Mouse (Mus musculus): Measurements from ENCODE around the gene Fam219a. TPM values are rescaled to one million over a fixed set of nuclear protein-coding genes. Genes with fewer than 3 reads are reported as not detected.
A peak's percentile ranks its signal among the peaks of the same experiment; 100 is the strongest.

Fam219a gene
- polyA plus RNA-seq, 1 experiment from 2014 or later: 2.7 TPM

DNA sequence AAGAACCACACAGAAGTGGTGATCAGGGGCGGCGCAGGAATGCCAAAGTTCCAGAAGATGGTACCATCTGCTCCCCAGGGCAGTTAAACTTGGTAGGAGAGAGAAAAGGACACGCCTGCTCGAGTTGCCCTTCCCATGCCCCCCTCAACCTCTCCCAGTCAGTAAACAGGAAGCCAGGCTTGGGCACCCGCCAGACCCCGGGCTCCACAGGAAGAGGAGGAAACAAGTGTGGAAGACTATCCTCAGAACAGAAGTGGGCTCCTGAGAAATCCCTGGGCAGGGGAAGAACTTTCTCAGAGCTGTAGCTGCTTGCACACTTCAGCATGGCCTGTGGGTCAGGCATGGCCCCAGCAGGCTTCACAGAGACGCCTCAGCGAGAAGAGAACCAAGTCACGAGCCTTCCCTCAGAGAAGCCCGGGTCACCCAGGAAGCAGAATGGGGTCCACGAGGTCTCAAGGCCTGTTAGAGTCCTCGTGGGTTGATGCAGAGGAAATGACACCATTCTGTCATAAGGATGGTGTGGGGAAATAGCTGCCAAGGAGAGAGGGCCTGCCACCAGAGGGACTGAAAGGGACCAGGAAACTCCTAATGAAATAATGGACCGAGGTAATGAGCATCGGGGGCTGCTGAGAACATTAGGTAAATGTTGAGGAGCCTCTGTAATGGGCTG, 14.2 kb downstream of the Fam219a start:
- no peak for DNase-seq (ENCODE audit: low spot score)

DNA sequence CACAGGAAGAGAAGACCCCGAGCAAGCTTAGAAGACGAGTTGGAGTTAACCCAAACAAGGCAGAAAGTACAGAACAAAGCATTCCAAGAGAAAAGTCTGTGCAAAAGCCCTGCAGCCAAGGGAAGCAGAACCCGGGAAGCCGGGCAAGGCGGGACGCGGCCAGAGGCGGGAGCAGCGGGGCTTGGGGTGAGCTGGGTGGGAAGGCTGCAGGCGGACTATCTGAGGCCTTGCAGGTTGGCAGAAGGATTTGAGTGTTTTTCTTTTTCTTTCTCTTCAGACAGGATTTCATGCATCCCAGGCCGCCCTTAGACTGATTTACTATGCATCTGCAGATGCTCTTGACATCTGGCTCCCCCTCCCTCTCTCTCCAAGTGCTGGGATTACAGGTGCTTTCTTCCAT, 16.2 kb downstream of the Fam219a start:
- no peak for DNase-seq (ENCODE audit: low spot score)

DNA sequence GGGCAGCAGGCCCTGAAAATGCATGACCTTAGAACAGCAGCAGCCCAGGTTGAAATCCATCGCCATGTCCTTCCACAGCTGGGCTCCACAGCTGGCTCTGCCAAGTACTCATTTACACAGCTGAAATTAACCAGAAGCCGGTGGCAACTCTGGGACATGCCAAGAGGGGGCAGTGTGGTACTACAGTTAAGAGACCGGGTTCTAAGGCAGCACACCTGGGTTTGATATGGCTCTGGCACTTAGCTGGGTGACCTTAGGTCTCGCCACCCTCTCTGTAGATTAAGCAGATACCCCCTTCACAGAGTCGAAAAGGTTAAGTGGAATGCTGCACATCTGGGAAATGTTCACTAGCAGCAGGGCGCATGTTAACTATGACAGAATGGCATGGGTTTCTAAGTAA, 16.8 kb downstream of the Fam219a start:
- peak; percentile 67 for DNase-seq (ENCODE audit: low spot score)

DNA sequence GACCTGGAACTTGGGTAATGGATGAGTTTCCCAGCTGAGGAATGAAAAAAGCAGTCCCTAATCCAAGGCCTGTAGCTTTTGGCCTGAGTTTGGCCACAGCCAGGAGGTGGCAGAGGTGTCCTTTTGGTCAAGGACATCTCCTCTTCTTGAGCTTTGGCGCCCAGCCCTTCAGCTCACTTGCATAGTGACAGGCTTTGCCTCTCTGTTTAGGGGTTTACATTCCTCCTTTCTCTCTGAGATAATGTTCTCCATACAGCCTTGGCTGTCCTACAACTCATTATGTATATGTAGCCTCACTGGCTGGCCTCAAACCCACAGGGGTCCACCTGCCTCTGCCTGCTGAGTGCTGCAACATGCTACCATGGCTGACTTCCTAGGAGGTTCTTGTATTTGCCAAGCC, 22.3 kb downstream of the Fam219a start:
- no peak for DNase-seq (ENCODE audit: low spot score)

DNA sequence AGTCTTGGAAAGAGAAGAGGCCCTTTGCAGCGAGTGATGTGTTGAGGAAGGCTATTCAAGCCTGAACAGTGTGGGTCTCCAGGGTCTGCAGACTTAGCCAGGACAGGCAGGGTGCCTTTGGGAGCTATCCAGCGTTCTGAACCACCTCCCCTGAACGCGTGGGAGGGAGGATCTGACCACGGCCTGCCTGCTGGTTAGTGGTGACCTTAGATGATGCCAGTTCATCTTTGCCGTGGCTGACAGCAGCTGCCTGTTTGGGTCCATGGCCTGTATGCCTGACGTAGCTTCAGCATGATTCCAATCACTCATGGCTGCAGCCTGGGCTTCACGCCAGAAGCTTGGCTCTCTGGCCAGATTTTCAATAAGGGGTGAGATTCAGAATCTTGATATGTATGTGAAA, 23.4 kb downstream of the Fam219a start:
- no peak for DNase-seq (ENCODE audit: low spot score)

DNA sequence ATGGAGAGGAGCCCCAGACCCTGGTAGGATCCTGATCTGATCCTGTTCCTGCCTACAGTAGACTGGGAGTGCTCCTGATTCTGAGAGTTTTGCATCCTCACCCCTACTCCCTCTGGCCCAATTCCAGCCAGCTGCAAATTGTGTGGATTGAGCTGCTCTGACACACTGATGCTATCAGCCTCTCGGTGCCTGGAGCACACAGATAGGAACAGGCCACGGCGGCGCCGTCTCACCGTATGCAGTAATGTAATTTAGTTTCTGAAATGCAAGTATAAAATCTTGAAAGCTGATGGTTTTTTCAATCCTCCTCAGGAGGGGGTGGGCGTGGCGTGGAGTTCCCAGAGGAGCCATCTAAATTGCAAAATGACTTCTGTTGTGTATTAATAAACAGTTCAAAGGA, 27.2 kb downstream of the Fam219a start:
- no peak for DNase-seq (ENCODE audit: low spot score)

DNA sequence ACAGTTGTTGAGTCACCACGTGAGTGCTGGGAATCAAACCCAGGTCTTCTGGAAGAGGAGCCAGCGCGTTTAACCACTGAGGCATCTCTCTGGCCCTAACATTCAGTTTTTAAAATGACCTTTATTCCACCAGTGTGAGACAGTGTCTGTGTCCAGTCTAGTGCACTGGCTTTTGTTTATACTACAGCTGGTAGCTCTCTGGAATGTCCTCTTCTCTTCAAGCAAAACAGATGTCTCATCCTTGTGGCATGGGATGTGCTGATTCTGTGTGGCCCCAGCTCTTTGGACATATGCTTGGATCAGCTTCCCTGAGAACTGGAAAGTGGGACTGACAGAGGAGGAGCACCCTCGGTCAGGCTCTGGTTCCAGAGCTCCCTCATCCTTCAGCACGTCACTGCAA, 34.5 kb downstream of the Fam219a start:
- DNase-seq (ENCODE audit: low spot score): no peak

DNA sequence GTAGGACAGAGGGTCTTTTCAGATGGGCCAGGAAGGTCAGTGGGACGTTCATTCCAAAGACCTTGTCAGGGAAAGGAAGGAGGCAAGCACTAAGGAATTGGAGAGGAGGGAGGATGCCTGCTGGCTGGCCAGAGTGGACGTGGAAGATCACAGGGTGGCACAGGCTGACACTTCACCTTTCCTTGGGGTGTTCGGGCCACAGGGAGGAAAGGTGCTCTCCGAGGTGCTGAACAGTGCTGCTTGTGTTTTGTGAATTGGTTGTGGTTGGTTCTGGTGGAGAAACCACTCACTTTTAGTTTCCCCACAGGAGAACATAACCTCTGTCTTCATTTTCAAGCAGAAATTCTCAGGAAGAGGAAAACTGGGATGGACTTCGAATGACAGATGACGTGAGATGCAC, 36.9 kb downstream of the Fam219a start:
- DNase-seq (ENCODE audit: low spot score): peak; percentile 18

DNA sequence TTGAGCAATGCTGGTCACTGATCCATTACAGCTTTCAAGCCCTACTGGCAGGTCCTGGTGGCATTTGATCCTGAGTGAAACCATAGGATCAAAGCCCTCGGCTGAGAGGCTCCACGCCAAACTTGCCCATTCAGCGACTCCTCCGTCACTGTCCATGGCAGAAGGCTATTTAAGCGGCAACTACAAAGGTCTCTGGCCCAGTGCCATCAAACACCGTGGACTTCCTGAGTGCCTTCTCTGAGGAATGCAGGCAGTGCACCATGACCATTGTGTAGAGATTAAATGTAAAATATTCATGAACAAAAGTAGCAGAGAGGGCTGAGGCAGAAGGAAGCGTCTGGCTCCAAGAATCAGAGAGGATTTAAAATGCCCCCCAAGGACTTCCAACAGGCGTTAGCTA, 41.3 kb downstream of the Fam219a start:
- DNase-seq (ENCODE audit: low spot score): no peak

DNA sequence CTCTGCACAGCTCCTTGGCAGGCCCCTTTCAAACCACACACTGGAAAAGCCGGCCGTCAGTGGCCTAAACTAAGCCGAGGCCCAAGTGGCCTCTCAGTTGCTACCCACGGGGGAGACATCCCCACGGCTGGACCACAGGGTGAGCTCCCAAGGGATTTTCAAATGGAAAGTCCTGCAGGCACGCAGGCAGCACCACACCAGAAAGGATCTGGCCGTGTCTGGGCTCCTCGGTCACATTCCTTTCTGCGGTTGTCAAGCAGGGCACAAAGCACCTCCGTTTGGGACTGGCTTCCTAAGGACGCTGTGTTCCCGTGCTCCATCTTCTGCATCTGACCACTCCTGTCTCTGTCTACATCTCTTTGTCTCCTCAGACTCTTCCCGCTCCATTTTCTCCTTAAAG, 42.3 kb downstream of the Fam219a start:
- DNase-seq (ENCODE audit: low spot score): no peak

DNA sequence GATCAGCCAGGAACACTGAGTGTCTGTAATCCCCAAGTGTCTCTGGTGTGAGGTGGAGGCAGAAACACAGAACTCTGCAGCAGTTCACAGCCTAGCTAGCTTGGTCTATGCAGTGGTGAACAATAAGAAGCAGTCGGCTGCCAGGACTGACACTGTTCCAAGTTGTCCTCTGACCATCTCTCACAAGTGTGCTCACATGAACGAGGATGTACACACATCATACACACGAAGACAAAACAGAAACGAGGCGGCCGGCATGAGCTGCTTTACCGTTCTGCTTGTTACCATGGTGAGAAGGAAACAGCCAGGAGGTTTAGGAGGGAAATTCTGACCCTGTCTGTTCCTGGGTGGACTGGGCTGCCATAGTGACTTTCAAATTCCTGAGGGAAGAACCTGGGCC, 42.8 kb downstream of the Fam219a start:
- no peak for DNase-seq (ENCODE audit: low spot score)

DNA sequence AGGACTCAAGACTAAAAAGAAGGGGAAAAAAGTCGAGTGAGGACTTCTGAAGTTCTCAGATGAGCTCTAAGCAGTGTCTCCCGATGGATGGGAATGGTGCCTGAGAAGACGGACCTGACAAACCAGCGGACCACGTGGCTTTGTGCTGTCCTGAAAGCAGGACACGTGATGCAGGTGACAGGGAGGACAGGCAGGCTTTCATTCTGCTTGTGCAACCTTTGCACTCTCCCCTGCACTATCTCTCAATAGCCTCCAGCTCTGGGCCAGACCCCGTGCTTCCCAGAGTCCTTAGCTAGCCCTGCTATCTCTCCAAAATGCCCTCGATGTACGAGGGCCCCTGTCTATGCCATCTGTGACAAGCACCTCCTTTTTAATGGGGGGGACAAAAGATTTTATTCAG, 44.5 kb downstream of the Fam219a start:
- no peak for DNase-seq (ENCODE audit: low spot score)

DNA sequence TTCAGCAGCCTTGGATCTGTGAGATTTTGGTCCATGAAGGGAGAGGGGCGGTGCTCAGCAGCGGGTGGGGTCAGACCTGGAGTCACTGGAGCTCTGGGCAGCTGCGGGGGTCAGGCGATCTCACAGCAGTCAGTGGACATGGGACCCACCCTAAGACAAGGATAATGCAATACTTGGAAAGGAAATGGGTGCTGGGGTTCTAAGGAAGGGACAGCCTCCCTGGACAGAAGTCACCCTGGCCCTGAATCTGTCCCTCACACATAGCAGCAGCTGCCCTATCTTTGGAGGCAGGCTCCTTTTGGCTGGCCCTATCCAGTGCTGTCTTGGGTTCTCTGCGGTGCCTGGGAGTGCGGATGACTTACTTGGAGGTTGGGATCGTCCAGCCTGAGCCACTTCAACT, 45.5 kb downstream of the Fam219a start:
- DNase-seq (ENCODE audit: low spot score): no peak

DNA sequence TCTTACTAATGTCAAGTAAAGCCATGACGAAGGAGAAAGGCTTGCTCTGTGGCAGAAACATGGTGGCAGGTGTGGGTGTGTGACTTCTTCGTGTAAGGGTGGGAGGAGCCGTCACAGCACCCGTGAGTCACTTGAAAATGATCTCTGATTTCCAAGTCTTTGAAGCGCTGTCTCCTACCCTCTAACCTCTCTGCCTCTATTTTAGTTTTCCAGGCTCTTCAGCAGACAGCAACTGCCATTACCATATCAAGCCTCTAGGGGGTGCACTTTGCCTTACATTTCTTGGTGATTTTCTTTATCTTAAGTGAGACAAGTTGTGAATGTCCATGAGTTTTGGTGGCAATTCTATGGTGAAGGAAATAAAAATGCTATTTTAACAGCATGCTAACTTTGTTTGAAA, 46.5 kb downstream of the Fam219a start:
- peak; percentile 23 for DNase-seq (ENCODE audit: low spot score)

DNA sequence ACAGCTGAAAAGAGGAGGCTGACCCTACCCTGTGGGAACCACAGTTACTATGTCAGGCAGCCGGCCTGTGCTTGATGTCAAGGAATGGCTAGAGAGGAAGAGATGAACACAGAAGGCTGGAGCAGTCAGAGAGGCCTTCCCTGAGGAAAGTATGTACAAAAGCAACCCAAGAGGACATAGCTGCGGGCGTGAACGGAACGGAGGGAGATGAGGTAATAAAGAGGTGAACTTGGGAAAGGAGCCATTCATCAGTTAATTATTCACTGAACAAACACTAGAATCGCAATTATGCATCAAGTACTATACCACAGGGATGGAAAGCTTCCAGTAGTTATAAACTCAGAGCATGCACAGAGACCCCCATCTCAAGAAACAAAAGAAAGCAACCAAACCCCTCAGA, 47.2 kb downstream of the Fam219a start:
- no peak for DNase-seq (ENCODE audit: low spot score)

DNA sequence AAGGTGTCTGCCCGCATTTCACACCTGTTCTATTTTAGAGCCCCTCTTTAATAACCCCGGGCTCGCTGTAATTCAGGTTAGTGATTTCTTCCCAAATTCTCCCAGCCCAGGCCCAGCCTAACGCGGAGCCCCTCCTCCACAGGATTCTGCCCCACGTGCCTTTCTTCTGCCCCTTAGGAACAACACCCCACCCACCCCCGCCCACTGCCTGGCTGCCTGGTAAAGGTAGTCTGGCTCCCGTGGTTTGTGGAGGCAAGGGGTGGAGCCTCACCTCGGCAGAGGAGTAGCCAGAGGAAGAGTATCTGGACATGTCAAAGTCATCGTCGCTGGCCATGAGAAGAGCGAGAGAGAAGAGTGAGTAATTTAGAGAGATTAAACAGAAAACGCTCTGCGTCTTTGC, 48.7 kb downstream of the Fam219a start:
- DNase-seq (ENCODE audit: low spot score): no peak

DNA sequence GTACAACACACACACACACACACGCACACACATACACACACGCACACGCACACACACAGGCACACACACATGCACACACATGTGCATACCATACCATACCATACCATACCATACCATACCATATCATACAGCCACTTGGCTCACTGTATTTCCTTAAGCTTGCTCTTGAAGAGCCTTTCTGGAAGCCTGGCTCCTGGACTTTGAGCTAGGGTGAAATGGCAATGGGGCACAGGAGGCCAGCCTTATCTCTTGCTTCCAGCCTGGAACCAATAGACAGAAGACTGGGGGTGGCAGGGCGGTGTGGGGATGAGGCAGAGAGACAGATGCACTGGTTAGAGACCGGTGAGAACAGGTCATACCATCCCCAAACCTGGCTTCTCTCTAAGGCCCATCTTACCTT, 50.1 kb downstream of the Fam219a start:
- no peak for DNase-seq (ENCODE audit: low spot score)

DNA sequence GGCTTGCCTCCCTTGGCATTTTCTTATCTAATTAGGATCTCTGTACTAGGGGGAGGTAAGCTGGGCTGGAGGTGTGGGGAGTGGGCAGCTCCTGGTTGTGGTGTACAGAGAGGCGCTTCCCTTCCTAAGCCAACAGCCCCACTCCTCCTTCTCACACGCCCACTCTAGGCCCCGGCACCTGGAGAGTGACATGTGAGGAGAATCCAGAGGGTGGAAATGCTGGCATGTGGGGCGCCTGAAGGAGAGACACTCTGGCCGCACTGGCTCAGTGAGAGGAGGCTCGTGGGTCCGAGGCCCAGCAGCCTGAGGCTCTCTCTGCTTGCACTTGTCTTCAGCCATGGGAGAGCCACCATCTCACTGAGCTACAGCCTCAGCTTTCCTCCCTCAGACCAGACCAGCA, 51.0 kb downstream of the Fam219a start:
- no peak for DNase-seq (ENCODE audit: low spot score)

DNA sequence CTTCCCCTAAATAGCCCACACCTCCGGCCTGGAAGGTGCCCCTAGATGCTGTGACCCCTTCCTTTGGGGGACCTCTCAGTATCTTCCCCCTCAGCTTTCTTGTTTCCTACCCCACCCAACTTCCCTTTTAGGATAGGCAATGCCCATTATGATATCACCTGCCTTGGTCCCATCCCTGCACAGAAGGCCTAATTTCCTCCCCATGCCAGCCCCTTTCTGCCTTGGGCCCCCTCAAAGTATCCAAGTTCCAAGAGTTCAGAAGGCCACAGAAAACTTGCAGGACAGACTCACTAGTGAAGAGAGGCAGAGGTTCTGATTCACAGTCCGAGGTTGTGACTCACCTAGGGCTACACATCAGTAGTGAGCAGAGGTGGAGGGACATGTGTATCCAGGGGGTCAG, 52.1 kb downstream of the Fam219a start, which contains the start of gene 1110017D15Rik:
TSS of gene 1110017D15Rik (minus strand) at position 101 of the 400 bp plus-strand sequence.
- no peak for DNase-seq (ENCODE audit: low spot score)

DNA sequence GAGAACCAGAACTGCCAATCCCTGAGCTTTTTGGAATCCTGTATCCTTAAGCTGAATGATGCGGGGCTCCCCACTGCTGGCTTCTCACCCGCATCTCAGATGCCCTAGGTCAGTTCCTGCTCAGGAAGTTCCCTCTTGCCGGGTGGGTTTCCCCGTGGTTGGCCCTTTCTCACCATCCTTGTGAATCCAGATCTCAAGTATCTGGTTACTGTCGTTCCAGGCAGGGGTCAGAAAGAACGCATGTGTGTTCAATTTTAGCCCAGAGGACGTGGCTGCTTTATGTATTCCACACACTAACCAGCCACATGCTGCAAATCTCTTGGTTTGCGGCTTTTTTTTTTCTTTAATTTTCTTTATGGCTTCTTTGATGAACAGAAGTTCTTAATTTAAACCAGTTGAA, 55.6 kb downstream of the Fam219a start:
- DNase-seq (ENCODE audit: low spot score): no peak

DNA sequence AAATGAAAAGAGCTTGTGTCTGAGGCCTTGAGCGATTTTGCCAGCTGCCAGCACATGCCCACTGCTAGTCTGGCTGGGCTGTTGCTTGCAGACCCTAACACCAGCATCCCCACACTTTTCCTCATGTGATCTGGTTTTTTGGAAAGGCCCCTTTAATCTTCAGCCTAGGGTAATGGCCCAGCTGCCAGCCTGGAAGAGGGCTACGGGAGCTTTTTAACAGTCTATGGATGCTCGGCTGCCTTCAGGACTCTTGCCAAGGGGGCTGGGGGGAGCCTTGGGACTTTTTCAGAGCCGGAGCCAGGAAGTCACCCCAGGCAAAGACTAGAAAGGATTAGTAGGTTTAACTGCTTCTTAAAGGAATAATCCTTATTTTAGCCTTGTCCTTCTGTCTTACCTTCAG, 56.0 kb downstream of the Fam219a start:
- DNase-seq (ENCODE audit: low spot score): no peak

DNA sequence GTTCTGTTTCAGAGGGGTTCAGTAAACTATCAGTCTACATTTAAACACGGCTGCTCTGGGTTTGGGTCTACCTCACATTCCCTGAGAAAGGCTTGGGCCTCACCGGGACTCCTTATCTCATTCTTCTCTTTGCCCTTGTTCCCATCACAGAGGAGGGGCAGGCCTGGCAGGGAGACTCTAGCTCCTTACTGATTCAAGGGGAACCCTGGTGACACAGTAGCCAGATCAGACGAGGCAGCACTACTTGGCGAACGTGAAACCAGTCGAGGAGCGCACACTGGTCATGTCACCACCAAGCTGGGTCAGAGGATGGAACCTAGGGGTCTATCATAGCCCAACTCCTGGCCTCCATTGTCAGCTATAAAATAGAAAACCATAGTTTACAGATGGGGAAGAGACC, 61.3 kb downstream of the Fam219a start:
- DNase-seq (ENCODE audit: low spot score): no peak

DNA sequence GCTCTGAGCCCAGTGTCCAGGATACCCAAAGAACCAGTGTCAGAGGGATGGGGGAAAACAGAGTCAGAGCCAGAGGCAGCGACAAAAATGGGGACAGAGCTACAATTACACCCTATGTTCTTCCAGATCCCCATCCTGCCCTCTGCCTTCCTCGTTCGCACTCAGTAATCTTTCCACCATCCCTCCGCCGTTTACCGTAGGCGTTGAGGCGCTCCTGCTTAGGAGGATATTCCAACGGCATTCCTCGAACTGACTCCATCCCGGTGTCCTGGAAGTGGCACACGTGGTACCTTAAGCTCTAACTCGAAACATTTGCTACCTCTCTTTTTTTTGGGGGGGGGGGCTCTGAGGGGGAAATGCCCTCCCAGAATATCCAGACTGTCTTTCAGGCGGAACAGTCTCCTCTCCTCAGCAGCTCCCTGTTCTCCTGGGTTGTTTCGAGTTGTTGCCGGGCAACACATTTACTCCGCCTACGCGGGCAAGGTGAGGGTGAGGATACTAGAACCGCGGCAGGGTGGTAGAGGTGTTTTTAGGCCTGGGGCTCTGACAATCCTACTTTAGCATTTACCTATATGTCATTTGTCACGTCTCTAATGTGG, 61.9 kb downstream of the Fam219a start:
- DNase-seq (ENCODE audit: low spot score): no peak

DNA sequence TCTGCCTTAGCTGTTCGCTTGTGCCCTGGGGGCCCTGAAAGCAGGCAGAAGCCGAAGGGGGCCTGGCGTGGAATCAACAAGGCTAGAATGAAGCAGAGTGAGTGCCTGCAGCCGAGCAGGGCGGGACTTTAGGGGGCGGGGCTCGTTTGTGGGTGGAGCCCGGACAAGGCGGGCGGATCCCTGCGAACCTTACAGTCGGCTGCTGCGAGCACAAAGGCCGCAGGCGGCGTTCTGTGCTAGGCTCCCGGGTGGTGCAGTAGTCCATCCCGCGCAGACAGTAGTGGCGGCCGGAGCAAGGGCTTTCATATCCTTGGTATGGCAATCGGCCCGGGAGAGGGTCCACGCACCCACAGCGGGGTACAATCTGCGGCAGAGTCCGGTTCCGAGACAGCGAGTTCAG, 62.4 kb downstream of the Fam219a start:
- peak; percentile 70 for DNase-seq (ENCODE audit: low spot score)

All from thymus, postnatal 0 days (tissue).